7 mouse cellular contexts compared by ENCODE assay signal in genomic region chr16:87688823-87689222, GRCm38 (mm10). TPM values are rescaled to one million over a fixed set of nuclear protein-coding genes. Genes with fewer than 3 reads are reported as not detected.
DNase-seq lines count a peak whose midpoint lies in the region; ATAC-seq and TF ChIP-seq lines count a peak whose summit lies in the region.
"Not testable (repeated sequence)": the region's sequence is repeated elsewhere in the genome, so short reads cannot be mapped to it uniquely, and the experiment has no call there.

No protein-coding gene starts in this region.

- H3K27ac ChIP-seq in embryonic facial prominence, embryonic 15.5 days (replicated peaks), result peak overlapping the region; percentile 58
- H3K27ac ChIP-seq in heart, embryonic 13.5 days (replicated peaks), result peak overlapping the region; percentile 76
- H3K27ac ChIP-seq in intestine, embryonic 15.5 days, result peak overlapping the region; percentile 49; the same call in 1 of the 2 replicates
- peak overlapping the region; percentile 45 for H3K27ac ChIP-seq in liver, embryonic 12.5 days

- not testable (repeated sequence) for H3K4me2 ChIP-seq in embryonic facial prominence, embryonic 15.5 days (replicated peaks); intestine, embryonic 15.5 days (replicated peaks); liver, embryonic 12.5 days
- H3K4me2 ChIP-seq in heart, embryonic 13.5 days, result peak overlapping the region; percentile 38; the same call in 1 of the 2 replicates
- H3K4me2 ChIP-seq in myocyte (ENCODE audit: low read depth), result peak overlapping the region; percentile 24

- 75% methylated on average over 7 of the region's 7 CpGs for WGBS in embryonic facial prominence, embryonic 15.5 days
- 72% methylated on average over 7 of the region's 7 CpGs for WGBS in heart, embryonic 13.5 days
- 72% methylated on average over 7 of the region's 7 CpGs for WGBS in intestine, embryonic 15.5 days
- 36% methylated on average over 7 of the region's 7 CpGs for WGBS in liver, embryonic 12.5 days (ENCODE audit: insufficient replicate concordance)

- H3K79me2 ChIP-seq in myocyte (ENCODE audit: control insufficient read depth, insufficient read depth), result not testable (repeated sequence)

- not testable (repeated sequence) for H3K9me3 ChIP-seq in embryonic facial prominence, embryonic 15.5 days (replicated peaks); heart, embryonic 13.5 days; intestine, embryonic 15.5 days; liver, embryonic 12.5 days (replicated peaks)

- DNase-seq in NIH3T3 (ENCODE audit: low read depth), result peak; percentile 36
- peak; percentile 62 for DNase-seq in lung, postnatal 10 days

- H3K9ac ChIP-seq in embryonic facial prominence, embryonic 15.5 days; heart, embryonic 13.5 days; intestine, embryonic 15.5 days; liver, embryonic 12.5 days: not testable (repeated sequence)

- H3ac ChIP-seq in myocyte (ENCODE audit: control insufficient read depth, insufficient read length), result not testable (repeated sequence)

- not testable (repeated sequence) for TF ChIP-seq POLR2A in myocyte (IDR thresholded peaks at IDR 0.05; ENCODE audit: insufficient read length, low read depth)

- ATAC-seq in embryonic facial prominence, embryonic 15.5 days (ENCODE audit: insufficient number of reproducible peaks, low FRiP score, low TSS enrichment, low read depth); heart, embryonic 13.5 days (ENCODE audit: extremely low read depth, insufficient number of reproducible peaks, low FRiP score, low TSS enrichment); liver, embryonic 12.5 days: not testable (repeated sequence)
- peak; percentile 7; the same call in 1 of the 2 replicates for ATAC-seq in intestine, embryonic 15.5 days

- not testable (repeated sequence) for H3K4me1 ChIP-seq in embryonic facial prominence, embryonic 15.5 days; intestine, embryonic 15.5 days (replicated peaks); liver, embryonic 12.5 days
- peaks cover 27% of the 10 kb centered on the region for H3K4me1 ChIP-seq in heart, embryonic 13.5 days

- H3K27me3 ChIP-seq in embryonic facial prominence, embryonic 15.5 days; heart, embryonic 13.5 days (replicated peaks); intestine, embryonic 15.5 days (replicated peaks); liver, embryonic 12.5 days (replicated peaks); myocyte (ENCODE audit: control insufficient read depth, insufficient read depth, insufficient read length): not testable (repeated sequence)

- H3K36me3 ChIP-seq in embryonic facial prominence, embryonic 15.5 days; heart, embryonic 13.5 days; intestine, embryonic 15.5 days; liver, embryonic 12.5 days; myocyte (ENCODE audit: control insufficient read depth, insufficient read depth): not testable (repeated sequence)

- H3K4me3 ChIP-seq in embryonic facial prominence, embryonic 15.5 days (replicated peaks); heart, embryonic 13.5 days; intestine, embryonic 15.5 days (replicated peaks); liver, embryonic 12.5 days; myocyte: not testable (repeated sequence)

RNA-seq across cellular contexts. Expression of gene Bach1, which starts 9.9 kb away (rescaled TPM):
- 13.0 and 14.4 TPM in 2 replicates for polyA plus RNA-seq in embryonic facial prominence, embryonic 15.5 days (2015; fragmentation: Nextera tagmentation; extraction: Ambion mirVana)
- 9.2 and 9.5 TPM in 2 replicates for polyA plus RNA-seq in heart, embryonic 13.5 days (2015; fragmentation: Nextera tagmentation; extraction: Ambion mirVana)
- polyA plus RNA-seq in intestine, embryonic 15.5 days (2015; fragmentation: Nextera tagmentation; extraction: Ambion mirVana), result 17.4 and 19.7 TPM in 2 replicates
- 8.8 and 10.6 TPM in 2 replicates for polyA plus RNA-seq in liver, embryonic 12.5 days (2016; fragmentation: Nextera tagmentation; extraction: Ambion mirVana)
- polyA plus RNA-seq in myocyte (2012; fragmentation: generic; extraction: Trizol), result 8.8 TPM
